Mouse (Mus musculus): ENCODE measurements around the gene Clint1.

GRCm38 (mm10) chr11:45959598-45959997 lies 107.7 kb downstream of the Clint1 start:
- TF ChIP-seq CTCF (IDR thresholded peaks at IDR 0.05; ENCODE audit: control insufficient read depth, insufficient read depth, insufficient replicate concordance, low read depth, low read length) (no peak), POLR2A (IDR thresholded peaks at IDR 0.05; ENCODE audit: control insufficient read depth, low read depth, low read length) (no peak)

Data from testis, adult 2 months (tissue).